Mouse (Mus musculus): ENCODE data around the gene Cdkn2aipnl. TPM values are rescaled to one million over a fixed set of nuclear protein-coding genes. Genes with fewer than 3 reads are reported as not detected.
A peak's percentile ranks its signal among the peaks of the same experiment; 100 is the strongest.

Gene Cdkn2aipnl
- polyA plus RNA-seq, 1 experiment from 2014 or later: 113 TPM

DNA sequence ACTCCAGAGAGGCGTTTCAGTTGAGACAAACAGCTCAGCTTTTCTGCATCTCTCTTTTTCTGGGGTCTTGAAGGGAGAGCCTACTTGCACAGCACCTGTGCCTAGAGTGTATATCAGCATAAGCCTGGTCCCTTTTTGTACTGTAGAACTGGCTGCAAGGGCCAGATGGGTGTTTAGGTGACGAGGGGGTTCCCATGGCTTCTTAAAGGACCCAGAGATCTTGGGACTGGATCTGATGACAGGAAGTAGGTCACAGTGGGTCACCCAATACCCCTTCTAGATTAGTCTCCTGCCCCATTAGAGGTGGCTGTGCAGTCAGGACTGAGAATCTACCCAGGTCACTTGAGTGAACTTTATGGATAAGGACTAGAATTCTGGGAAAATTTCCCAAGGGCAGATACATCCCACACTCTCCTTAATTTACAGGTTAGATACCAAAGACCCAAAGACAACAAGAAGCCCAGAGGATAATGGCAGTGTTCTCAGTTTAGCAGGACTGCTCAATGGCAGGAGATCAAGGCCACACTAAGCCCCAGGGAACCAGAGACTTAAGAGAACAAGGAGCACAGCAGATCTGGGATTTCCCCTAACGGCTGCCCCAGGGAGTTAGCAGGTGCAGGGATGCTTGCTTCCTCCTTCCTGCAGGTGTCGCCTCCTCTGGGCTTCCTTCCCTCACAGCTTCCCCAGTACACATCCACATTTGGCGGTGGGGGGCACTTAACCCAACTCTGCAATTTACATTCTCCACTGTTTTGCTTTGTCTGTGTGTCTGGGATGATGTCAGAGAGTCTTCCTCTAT, 31.6 kb upstream of the Cdkn2aipnl start:
- H3K4me3 ChIP-seq: no peak overlapping the region
- H3K36me3 ChIP-seq: no peaks in the 10 kb centered on the region
- peaks cover 7% of the 10 kb centered on the region for H3K4me1 ChIP-seq (replicated peaks)
- H3K27me3 ChIP-seq: no peaks in the 10 kb centered on the region
- no peak overlapping the region for H3K27ac ChIP-seq
- 61% methylated on average over 5 of the region's 5 CpGs for WGBS
- H3K9me3 ChIP-seq: no peaks in the 10 kb centered on the region
- no peak overlapping the region for H3K4me2 ChIP-seq
- ATAC-seq (ENCODE audit: low FRiP score): no peak
- H3K9ac ChIP-seq: no peak overlapping the region

DNA sequence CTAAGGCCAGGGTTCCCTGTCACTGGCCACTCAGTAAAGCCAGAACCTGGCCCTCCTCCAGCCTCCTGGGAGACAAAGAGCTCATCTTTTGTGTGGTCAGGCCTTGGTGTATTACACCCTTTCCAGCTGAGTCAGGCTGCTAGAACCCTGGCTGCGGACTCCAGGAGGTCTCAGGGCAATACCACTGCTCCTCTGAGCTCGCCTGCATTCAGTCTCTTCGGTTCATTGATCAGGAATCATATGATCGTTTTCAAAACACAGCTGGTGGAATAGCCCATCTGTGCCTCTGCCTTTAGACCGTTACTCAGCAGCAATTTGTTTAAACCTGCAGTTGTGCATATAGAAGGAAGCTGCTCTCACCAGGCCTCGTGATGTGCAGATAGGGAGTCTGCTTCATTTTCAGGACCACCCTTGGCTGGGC, 30.1 kb upstream of the Cdkn2aipnl start:
- Histone ChIP-seq H3K27me3 (no peaks in the 10 kb centered on the region), H3K9me3 (no peaks in the 10 kb centered on the region), H3K27ac (peak overlapping the region; percentile 44; the same call in 1 of the 2 replicates), H3K4me2 (no peak overlapping the region), H3K4me3 (no peak overlapping the region), H3K36me3 (no peaks in the 10 kb centered on the region), H3K9ac (no peak overlapping the region), H3K4me1 (replicated peaks) (peaks cover 7% of the 10 kb centered on the region)
- 57% methylated on average over 6 of the region's 6 CpGs for WGBS
- no peak for ATAC-seq (ENCODE audit: low FRiP score)

DNA sequence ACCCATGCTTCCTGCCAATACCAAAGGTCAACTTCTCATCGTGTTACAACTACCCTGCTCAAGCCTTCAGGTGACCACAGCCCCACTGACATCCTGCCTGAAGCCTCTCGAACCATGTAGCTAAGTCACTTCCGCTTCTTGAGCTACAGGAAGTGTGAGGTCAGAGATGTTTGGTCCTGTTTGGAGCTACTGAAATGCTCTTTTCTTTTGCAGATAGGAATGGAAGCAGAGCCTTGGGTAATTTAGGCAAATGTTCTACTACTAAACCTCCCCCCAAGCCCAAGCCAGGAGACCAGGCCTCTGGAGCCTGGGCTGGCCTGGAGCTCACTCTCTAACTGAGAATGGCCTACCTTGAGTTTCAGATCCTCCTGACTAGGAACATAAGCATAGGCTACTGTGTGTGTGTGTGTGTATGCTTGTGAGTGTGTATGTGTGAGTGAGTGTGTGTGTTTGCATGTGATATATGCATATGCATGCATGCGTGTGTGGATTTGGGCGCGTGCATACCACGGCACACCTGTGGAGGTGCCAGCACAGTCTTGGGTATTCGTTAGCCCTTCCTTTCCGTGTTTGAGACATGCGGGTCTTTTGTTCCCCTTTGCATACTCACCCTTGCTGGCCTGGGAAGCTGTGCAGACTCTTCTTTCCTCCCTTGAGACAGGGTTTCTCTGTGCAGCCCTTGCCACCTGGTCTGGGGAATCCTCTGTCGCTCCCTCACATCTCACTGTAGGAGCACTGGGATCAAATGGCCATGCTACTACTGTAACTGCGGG, 28.5 kb upstream of the Cdkn2aipnl start:
- Histone ChIP-seq H3K4me2 (no peak overlapping the region), H3K36me3 (no peaks in the 10 kb centered on the region), H3K27me3 (no peaks in the 10 kb centered on the region), H3K4me1 (replicated peaks) (peaks cover 21% of the 10 kb centered on the region), H3K9me3 (no peaks in the 10 kb centered on the region), H3K27ac (no peak overlapping the region), H3K4me3 (no peak overlapping the region), H3K9ac (no peak overlapping the region)
- 86% methylated on average over 12 of the region's 12 CpGs for WGBS
- no peak for ATAC-seq (ENCODE audit: low FRiP score)

DNA sequence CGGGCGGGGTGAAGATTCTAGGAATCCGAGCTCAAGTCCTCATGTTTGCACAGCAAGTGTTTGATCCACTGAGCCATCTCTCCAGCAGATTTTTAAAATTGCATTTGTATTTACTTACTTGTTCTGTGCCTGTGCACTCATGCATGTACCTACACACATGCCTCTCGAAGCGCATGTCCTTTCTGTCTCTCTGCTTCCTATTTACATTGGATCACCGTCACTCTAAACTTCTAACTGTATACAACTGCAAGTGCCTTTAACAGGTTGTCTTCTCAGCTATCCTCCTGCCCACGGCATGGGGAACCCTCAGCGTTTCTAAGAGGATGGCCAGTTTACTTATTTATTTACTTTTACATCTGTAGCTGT, 27.9 kb upstream of the Cdkn2aipnl start:
- Histone ChIP-seq H3K9ac (no peak overlapping the region), H3K4me3 (no peak overlapping the region), H3K4me2 (no peak overlapping the region), H3K27ac (no peak overlapping the region), H3K36me3 (no peaks in the 10 kb centered on the region), H3K9me3 (no peaks in the 10 kb centered on the region), H3K27me3 (no peaks in the 10 kb centered on the region), H3K4me1 (replicated peaks) (peaks cover 21% of the 10 kb centered on the region)
- WGBS: 88% methylated on average over 8 of the region's 8 CpGs
- no peak for ATAC-seq (ENCODE audit: low FRiP score)

DNA sequence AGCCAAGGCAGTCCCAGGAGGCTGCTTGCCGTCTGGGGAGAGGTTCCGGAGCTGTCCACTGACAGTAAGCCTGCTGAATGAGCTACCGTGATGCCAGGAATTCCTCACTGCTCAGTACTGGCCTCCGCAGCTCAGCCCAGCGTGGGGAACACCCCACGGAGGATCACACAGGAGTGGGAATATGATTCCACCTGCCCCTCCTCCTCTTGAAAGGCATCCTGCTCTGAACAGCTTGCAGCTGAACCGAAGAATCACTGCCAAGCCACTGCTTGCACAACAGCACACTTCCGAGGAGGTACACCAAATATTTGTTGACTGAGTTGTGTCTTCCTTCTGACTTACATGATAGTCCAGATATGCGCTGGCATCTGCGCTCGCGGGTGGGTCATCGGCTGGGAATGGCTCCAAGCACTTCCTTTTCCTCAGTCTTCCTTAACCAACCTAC, 26.9 kb upstream of the Cdkn2aipnl start:
- 75% methylated on average over 13 of the region's 13 CpGs for WGBS
- ATAC-seq (ENCODE audit: low FRiP score): no peak

DNA sequence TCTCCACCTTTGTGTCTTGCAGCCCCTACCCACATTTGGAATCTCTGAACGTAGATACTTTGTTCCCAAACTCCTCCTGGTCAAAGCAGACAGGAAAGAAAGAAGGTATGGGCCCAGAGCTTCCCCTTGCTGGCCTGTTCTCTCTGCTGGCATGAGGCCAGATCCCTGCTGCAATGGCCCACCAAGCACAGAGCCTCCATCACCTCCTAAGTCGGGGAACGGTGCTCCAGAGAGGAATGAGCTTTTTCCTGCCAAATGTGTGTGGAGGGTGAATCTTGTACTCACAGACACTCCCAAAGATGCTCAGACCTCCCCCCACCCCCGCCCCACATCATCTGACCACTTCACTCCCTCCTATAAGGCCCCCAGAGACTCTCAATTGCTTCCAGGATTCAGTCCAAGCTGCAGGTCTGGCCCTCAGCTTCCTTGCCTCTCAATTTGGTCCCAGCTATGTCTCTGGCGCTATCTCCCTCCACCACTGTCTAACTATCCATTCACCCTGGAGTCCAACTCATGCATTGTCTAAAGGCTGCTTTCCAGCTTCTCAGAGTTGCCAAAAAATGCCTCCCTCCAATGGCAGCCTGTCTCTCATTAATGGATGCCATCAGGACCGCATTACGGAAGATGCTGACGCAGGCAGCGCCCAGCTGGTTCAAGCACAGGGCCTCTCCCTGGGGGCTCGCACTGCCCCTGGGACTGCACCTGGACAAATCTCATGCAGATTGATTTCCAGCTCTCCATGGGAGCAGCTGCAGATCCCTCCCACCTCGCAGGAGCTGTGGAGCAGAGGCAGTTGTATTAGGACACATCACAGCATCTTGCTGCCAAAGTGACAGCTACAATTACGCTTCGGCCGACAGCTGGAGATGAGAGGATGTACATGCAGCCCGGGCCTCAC, 24.6 kb upstream of the Cdkn2aipnl start:
- no peak overlapping the region for H3K9ac ChIP-seq
- no peak overlapping the region for H3K4me3 ChIP-seq
- H3K27ac ChIP-seq: peak overlapping the region; percentile 69
- no peaks in the 10 kb centered on the region for H3K9me3 ChIP-seq
- H3K4me1 ChIP-seq (replicated peaks): peaks cover 20% of the 10 kb centered on the region
- H3K27me3 ChIP-seq: no peaks in the 10 kb centered on the region; the same call in none of the 2 replicates
- 47% methylated on average over 15 of the region's 15 CpGs for WGBS
- ATAC-seq (ENCODE audit: low FRiP score): peak; percentile 65
- H3K36me3 ChIP-seq: no peaks in the 10 kb centered on the region
- H3K4me2 ChIP-seq: peak overlapping the region; percentile 11

More for the DNA sequence above, 26.9 kb upstream of the Cdkn2aipnl start:
- Histone ChIP-seq H3K27me3 (no peaks in the 10 kb centered on the region; the same call in 1 of the 2 replicates), H3K4me3 (no peak overlapping the region), H3K9ac (no peak overlapping the region), H3K27ac (no peak overlapping the region), H3K4me2 (no peak overlapping the region), H3K9me3 (no peaks in the 10 kb centered on the region), H3K36me3 (no peaks in the 10 kb centered on the region), H3K4me1 (replicated peaks) (peaks cover 25% of the 10 kb centered on the region)

DNA sequence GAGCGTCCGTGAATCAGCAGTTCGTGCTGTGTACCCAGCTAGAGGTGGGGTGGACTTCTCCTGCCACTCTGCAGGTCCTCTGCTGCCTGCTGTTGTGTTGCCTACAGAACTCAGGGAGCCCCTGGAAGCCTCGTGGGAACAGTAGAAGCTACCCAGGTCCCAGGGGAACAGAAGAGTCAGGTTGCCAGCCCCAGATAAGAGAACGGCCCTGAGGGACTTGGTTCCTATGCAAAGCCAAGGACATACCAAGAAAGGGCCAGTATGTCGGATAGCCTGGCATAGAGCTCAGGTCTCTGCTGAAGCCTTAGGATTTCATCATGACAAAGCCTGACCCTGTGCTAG, 24.0 kb upstream of the Cdkn2aipnl start:
- Histone ChIP-seq H3K27ac (peak overlapping the region; percentile 69; the same call in 1 of the 2 replicates), H3K27me3 (no peaks in the 10 kb centered on the region; the same call in none of the 2 replicates), H3K4me2 (peak overlapping the region; percentile 11), H3K9ac (no peak overlapping the region), H3K9me3 (no peaks in the 10 kb centered on the region), H3K4me1 (replicated peaks) (peaks cover 20% of the 10 kb centered on the region), H3K4me3 (no peak overlapping the region), H3K36me3 (no peaks in the 10 kb centered on the region)
- ATAC-seq (ENCODE audit: low FRiP score): no peak
- WGBS: 50% methylated on average over 6 of the region's 6 CpGs

DNA sequence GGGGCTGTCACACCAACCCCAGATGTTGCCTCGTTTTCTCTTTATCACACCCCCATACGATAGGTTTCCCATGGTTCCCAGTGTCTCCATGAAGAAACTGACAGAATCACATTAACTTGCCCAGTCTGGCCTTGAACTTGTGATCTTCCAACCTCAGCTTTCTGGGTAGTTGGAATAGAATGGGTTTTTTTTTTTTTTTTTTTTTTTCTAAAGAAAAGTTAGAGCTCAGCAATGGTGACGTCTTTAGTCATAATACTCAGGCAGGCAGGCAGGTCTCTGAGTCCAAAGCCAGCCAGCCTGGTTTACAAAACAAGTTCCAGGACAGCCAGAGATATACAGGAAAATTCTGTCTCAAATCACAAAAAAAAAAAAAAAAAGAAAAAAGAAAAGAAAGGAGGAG, 23.2 kb upstream of the Cdkn2aipnl start:
- H3K27me3 ChIP-seq: no peaks in the 10 kb centered on the region; the same call in none of the 2 replicates
- WGBS: 91% methylated on average over 3 of the region's 3 CpGs
- H3K9me3 ChIP-seq: no peaks in the 10 kb centered on the region
- no peak overlapping the region for H3K27ac ChIP-seq
- H3K4me1 ChIP-seq (replicated peaks): peaks cover 20% of the 10 kb centered on the region
- no peak overlapping the region for H3K4me3 ChIP-seq
- no peak overlapping the region for H3K4me2 ChIP-seq
- H3K9ac ChIP-seq: no peak overlapping the region
- no peaks in the 10 kb centered on the region for H3K36me3 ChIP-seq
- no peak for ATAC-seq (ENCODE audit: low FRiP score)

DNA sequence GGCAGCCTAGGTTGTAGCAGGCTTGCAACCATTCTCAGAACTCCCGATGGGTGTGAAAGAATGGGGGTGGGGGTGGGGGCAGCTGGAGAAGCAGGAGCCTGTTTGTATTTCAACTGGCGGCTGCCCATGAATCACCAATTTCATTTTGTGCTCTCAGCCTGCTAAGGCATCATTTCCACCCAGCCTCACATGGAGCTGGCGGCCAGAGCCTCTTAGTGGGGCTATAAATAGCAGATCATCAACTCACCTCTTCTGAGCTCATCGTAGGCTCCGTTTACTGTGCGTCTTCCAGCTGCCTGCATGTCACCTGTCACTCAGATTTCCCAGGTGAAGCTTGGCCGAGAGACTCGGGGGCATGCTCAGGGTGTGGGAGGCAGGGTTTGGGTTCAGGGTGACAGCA, 21.9 kb upstream of the Cdkn2aipnl start:
- no peaks in the 10 kb centered on the region; the same call in none of the 2 replicates for H3K27me3 ChIP-seq
- 41% methylated on average over 8 of the region's 8 CpGs for WGBS
- H3K4me3 ChIP-seq: no peak overlapping the region
- peak overlapping the region; percentile 46; the same call in 1 of the 2 replicates for H3K9ac ChIP-seq
- H3K9me3 ChIP-seq: no peaks in the 10 kb centered on the region
- no peaks in the 10 kb centered on the region for H3K36me3 ChIP-seq
- H3K4me2 ChIP-seq: no peak overlapping the region
- peaks cover 20% of the 10 kb centered on the region for H3K4me1 ChIP-seq (replicated peaks)
- ATAC-seq (ENCODE audit: low FRiP score): no peak
- no peak overlapping the region for H3K27ac ChIP-seq

DNA sequence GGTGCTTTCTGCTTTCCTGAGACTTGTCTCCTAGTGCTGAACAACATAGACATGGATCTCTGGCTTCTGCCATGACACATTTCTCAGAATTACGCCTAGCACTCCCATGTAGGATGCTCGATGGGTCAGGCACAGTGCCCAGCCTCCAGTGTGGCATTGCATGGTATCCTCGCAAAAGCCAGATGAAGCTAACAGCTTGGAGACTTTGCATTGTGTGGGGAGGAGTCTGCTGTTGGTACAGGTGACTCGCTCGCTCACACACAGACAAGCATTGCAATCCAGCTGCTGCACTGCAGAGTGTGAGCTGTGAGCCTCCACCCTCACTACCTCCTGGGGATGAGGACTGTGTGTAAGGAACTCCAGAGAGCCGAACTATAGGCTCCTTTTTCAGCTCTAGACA, 21.3 kb upstream of the Cdkn2aipnl start:
- H3K9me3 ChIP-seq: no peaks in the 10 kb centered on the region
- H3K4me3 ChIP-seq: no peak overlapping the region
- H3K4me2 ChIP-seq: no peak overlapping the region
- no peak overlapping the region for H3K9ac ChIP-seq
- ATAC-seq (ENCODE audit: low FRiP score): no peak
- no peaks in the 10 kb centered on the region for H3K36me3 ChIP-seq
- 78% methylated on average over 6 of the region's 6 CpGs for WGBS
- H3K27me3 ChIP-seq: no peaks in the 10 kb centered on the region; the same call in none of the 2 replicates
- H3K4me1 ChIP-seq (replicated peaks): peaks cover 20% of the 10 kb centered on the region
- no peak overlapping the region for H3K27ac ChIP-seq

DNA sequence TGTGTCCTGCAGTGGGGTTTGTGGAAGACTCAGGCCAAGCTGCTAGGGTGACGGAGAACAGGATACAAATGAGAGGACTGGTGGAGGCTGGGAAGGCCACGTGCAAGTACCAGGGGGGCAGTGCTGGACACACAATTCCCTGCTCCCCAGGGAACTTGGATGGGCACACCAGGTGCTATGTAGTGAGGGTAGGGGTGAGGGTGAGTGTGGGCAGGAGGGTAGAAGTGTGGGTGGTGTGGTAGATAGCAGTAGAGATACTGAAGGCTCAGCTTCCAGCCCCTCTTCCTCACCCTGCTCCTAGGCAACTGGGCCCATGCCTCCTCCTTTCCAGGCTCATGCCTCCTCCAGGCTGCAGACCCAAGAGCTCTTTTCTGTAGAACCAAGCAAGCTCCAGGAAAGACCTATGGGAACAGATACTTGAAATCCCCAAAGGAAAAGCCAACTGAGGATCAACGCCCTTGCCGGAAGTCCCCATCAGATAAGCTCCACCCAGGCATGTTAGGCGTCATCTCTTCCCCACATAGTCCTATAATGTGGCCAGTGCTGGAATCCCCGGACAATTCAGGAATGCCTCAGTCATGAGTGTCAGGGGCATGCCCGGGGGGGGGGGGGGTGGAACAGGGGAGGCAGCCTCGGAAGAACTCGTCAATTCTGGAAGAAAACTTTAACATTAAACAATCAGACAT, 18.2 kb upstream of the Cdkn2aipnl start:
- no peak overlapping the region for H3K9ac ChIP-seq
- H3K27me3 ChIP-seq: no peaks in the 10 kb centered on the region; the same call in none of the 2 replicates
- no peak overlapping the region for H3K4me3 ChIP-seq
- H3K4me1 ChIP-seq (replicated peaks): peaks cover 6% of the 10 kb centered on the region
- H3K9me3 ChIP-seq: no peaks in the 10 kb centered on the region
- H3K36me3 ChIP-seq: no peaks in the 10 kb centered on the region
- no peak overlapping the region for H3K4me2 ChIP-seq
- WGBS: 82% methylated on average over 9 of the region's 9 CpGs
- ATAC-seq (ENCODE audit: low FRiP score): no peak
- H3K27ac ChIP-seq: no peak overlapping the region
